Mouse (Mus musculus) gastrocnemius, postnatal 4 days (tissue): ENCODE results near the gene 1810009A15Rik. TPM values are rescaled to one million over a fixed set of nuclear protein-coding genes. Genes with fewer than 3 reads are reported as not detected.
"Not testable (repeated sequence)": the region's sequence is repeated elsewhere in the genome, so short reads cannot be mapped to it uniquely, and the experiment has no call there.

Experiments
- DNase-seq, 2 experiments: peaks; one replicate each; pipeline ENCODE4 v3.0.0; 2021 to 2022; ENCODE audit warnings: low spot score in 2 of 2, mixed read lengths in 2 of 2
- long read RNA-seq, 2 experiments: library from polyadenylated mRNA; stranded (forward); transcript quantifications; one replicate each; pipeline ENCODE4 v2.0.0; 2021
- total RNA-seq, 2 experiments: library from RNA; stranded (reverse); gene quantifications; 2 replicates each; pipeline ENCODE4 v1.2.3; 2021

Gene 1810009A15Rik
- total RNA-seq = 10 to 100 TPM; 30.0 to 30.9 TPM
- long read RNA-seq, experiment 1, transcript 1810009A15Rik-201 (4 exons, 806 nt) = major isoform, 28 of 29 reads
- long read RNA-seq, experiment 1, partial matches to known transcripts = 0 of 29 reads
- long read RNA-seq, experiment 1, other reads (novel, unspliced or antisense) = 0 of 29 reads
- long read RNA-seq, experiment 2, transcript 1810009A15Rik-201 (4 exons, 806 nt) = major isoform, 20 of 24 reads
- long read RNA-seq, experiment 2, partial matches to known transcripts = 0 of 24 reads
- long read RNA-seq, experiment 2, other reads (novel, unspliced or antisense) = 2 of 24 reads

DNA sequence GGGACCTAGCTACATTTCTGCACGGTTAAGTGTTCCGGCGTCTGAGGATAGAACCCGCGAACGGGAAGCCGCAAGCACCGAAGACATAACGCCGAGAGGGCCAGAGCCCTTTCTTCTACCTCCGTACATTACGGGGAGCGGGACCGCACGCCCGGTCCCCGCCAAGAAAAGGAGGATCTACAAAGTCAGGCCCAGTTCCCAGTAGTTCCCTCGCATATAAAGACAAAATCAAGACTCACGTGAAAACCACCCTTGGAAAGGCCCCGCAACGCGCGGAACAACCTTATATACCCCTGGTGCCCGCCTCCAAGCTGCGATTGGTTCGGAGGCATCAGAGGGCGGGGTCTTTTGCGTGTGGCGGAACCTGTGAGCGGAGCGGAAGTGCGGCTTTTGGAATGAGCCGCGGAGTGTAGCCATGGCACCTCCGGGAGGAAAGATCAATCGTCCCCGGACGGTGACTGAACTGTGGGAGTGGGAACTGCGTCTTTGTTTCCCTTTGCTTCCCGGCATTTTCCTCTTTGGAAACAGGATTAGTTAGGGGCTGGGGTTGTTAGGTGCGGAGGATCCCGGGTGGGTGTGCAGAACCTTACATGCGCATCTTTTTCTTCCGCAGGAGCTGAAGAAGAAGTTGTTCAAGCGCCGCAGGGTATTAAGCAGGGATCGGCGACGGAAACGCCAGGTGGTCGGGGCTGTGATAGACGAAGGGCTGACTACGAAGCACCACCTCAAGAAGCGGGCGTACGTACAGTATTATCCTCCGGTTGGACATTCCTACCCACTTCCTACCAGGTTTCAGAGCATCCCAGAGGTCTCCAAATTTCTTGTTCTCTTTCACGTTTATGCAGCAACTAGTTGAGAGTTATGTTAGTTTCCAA lies at the start of gene 1810009A15Rik, which contains the start of gene Gm49416:
1810009A15Rik (plus strand) TSS at position 343 of the 875 bp plus-strand sequence.
Gm49416 (plus strand) TSS at position 416 of the 875 bp plus-strand sequence.
- peak; percentile 90 to 97 for DNase-seq

DNA sequence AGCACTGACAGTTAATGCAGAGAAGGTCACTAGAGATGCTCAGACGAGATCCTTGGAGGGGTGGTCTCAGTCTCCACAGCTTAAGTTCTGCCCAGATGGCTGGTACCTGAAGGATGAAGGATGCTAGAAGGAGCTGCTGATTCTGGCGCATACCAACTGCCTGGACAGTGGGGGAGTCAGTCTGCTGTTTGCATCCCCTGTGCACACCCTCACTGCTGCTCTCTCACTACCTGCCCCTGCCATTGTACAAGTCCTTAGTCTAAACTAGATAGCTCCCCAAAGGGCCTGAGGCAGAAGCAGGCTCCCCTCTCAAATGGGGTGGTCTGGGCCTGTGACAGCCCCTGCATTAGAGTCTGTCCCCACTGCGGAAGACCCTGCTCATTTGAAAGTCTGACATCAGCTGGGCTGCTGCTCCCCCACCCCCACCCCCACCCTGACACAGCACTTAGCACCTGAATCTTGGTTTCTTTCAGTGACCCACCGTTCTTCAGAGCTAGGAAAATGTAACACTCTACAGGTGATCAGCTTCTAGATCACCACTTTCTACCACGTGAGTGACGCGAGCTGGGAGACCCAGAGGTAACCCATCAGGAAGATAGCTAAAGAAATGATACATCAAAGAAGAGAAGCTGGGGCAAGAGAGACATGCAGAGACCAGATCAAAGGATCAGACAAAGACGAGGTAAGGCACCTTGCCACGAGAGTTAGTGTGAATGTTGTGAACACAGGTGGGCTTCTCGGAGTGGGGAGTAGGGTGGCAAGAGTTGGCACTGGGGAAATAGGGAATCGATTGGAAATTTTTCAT lies 49.3 kb upstream of the 1810009A15Rik start, which contains the start of gene Gng3:
Gng3 (minus strand) TSS at position 92 of the 805 bp plus-strand sequence.
- no peak for DNase-seq

GRCm38 (mm10) chr19:8839908-8840791 lies 48.5 kb upstream of the 1810009A15Rik start:
- DNase-seq = peak in 1 of 2 experiments; percentile 77

DNA sequence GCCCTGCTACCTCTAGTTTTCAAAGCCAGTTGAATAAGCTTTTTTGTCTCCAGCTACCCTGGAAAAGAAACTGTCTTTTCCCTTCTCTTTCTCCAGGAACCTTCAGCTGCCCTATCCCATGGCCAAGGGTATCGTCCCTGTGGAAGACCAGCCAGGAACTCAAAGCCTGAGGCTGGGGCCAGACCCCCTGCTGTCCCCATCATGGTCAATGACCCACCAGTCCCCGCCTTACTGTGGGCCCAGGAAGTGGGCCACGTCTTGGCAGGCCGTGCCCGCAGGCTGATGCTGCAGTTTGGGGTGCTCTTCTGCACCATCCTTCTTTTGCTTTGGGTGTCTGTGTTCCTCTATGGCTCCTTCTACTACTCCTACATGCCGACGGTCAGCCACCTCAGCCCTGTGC lies 47.6 kb upstream of the 1810009A15Rik start:
- DNase-seq = no peak

DNA sequence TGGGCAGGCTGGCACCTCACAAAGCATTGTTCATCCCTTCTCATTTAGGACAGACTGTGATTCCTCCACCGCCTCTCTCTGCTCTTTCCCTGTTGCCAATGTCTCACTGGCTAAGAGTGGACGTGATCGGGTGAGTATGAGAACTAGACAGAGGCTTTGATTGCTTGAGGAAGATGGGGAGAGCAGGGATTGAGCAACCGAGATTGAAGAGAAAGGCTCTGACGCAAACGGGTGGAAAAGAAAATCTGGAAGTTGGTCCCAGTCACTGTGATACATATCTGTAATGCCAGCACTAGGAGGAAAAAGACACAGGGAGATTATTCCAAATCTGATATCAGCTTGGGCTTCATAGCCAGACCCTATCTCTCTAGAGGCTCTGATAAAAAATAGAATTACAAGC lies 45.7 kb upstream of the 1810009A15Rik start:
- DNase-seq = no peak

DNA sequence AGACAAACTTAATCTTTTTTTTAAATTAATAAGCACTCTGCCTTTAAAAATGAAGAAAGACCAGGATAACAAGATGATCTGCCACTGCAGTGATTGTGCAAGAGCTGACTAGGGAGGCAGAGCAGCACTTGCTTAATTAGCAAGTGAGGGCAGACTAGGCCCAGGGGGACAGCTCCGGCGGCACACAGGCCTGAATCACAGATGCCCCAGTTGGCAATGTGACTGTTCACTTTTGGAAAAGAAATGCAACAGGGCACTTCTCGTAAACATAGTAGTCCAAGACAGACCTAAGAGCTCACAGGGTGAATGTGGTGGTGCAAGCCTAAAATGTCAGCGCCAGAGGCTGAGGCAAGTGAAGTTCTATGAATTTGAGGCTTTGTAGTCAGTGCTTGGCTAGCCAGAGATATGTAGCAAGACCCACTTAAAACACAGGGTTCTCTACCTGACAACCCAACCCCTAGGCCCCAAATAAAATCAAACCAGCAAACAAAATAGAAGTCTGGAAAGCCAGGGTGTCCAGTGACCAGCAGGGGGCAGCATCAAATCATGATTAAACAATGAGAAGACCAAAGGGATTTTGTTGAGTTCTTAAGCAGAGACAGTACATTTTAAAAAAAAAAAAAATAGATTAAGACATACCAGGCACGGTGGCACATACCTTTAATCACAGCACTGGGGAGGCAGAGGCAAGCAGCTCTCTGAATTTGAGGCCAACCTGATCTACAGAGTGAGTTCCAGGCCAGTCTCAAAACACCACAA lies 44.1 kb upstream of the 1810009A15Rik start:
- DNase-seq = peak; percentile 50 to 83

GRCm38 (mm10) chr19:8848356-8848755 lies 40.3 kb upstream of the 1810009A15Rik start:
- DNase-seq = no peak

- peak; percentile 45 to 66 for DNase-seq
These were observed 38.2 kb upstream of the 1810009A15Rik start, which contains the start of gene Lrrn4cl for GRCm38 (mm10) chr19:8850402-8850901. Gene Lrrn4cl (plus strand): TSS chr19:8850768.

- DNase-seq = no peak
These were observed 37.0 kb upstream of the 1810009A15Rik start for GRCm38 (mm10) chr19:8851639-8852038.

GRCm38 (mm10) chr19:8852236-8852928 lies 36.3 kb upstream of the 1810009A15Rik start:
- DNase-seq = no peak

GRCm38 (mm10) chr19:8853117-8853516 lies 35.5 kb upstream of the 1810009A15Rik start:
- no peak for DNase-seq

GRCm38 (mm10) chr19:8857689-8858088 lies 31.0 kb upstream of the 1810009A15Rik start:
- peak in 1 of 2 experiments; percentile 55 for DNase-seq

GRCm38 (mm10) chr19:8859018-8859417 lies 29.6 kb upstream of the 1810009A15Rik start:
- no peak for DNase-seq

- DNase-seq = no peak
These were observed 24.4 kb upstream of the 1810009A15Rik start for GRCm38 (mm10) chr19:8864265-8864664.

- not testable (repeated sequence) for DNase-seq
These were observed 18.3 kb upstream of the 1810009A15Rik start for GRCm38 (mm10) chr19:8870381-8870780.

- no peak for DNase-seq
These were observed 17.8 kb upstream of the 1810009A15Rik start for GRCm38 (mm10) chr19:8870838-8871237.

- peak; percentile 86 to 95 for DNase-seq
These were observed 17.1 kb upstream of the 1810009A15Rik start, which contains the start of gene Ubxn1 for GRCm38 (mm10) chr19:8871267-8872186. Gene Ubxn1 (plus strand): TSS chr19:8871496.
